Mouse (Mus musculus): ENCODE measurements at regions not wholly inside any gene's neighbourhood (a gene's known extent, or its start where the extent isn't known, plus 50 kb on each side); places are given as distances from the start of the nearest gene placed in this dataset.

- TF ChIP-seq GATA4 (IDR thresholded peaks at IDR 0.05; ENCODE audit: insufficient replicate concordance, low read length): no peak
Observed at GRCm38 (mm10) chr1:43247609-43248008, 50.8 kb upstream of the Fhl2 start.

GRCm38 (mm10) chr1:43250281-43250680 lies 53.5 kb upstream of the Fhl2 start:
- TF ChIP-seq GATA4 (IDR thresholded peaks at IDR 0.05; ENCODE audit: insufficient replicate concordance, low read length): no peak

- no peak for TF ChIP-seq GATA4 (IDR thresholded peaks at IDR 0.05; ENCODE audit: insufficient replicate concordance, low read length)
Observed at GRCm38 (mm10) chr1:43251356-43251755, 54.6 kb upstream of the Fhl2 start.

DNA sequence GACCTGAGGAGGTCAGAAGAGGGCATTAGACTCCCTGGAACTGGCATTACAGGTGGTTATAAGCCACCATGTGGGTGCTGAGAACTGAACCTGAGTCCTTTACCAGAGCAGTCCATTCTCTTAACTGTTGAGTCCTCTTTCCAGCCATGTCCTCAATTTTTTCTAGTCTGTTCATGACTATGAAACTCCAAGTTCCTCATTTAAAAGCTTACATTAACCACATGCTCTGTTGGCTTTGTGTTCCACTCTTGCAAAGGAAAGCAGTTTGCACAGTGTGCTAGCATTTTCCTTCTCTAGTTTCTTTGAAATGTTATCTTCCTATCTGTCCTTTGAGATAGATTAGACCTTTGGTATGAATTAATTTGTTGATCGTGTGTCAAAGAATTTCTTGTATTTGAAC lies 57.3 kb upstream of the Fhl2 start:
- no peak for TF ChIP-seq GATA4 (IDR thresholded peaks at IDR 0.05; ENCODE audit: insufficient replicate concordance, low read length)

DNA sequence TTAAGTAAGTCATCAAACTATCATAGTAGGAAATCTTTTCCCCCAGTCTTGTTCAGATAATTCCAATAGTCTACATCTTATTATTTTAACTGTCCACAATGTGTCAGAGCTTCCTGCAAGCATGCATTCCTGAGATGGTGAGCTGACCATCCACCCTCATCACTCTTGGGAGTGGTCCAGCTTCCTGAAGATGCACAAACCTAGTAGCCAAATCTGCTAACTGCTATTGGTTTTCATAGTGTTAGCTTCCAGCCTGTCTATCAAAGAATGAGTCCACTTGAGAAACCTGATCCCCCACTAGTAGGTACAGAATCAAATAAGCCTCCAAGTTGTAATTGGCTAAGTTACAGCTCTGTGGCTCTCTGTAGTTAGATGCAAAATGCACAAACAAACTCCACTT lies 59.3 kb upstream of the Fhl2 start:
- TF ChIP-seq GATA4 (IDR thresholded peaks at IDR 0.05; ENCODE audit: insufficient replicate concordance, low read length): no peak

- no peak for TF ChIP-seq GATA4 (IDR thresholded peaks at IDR 0.05; ENCODE audit: insufficient replicate concordance, low read length)
Observed at GRCm38 (mm10) chr1:43257909-43258308, 61.1 kb upstream of the Fhl2 start.

DNA sequence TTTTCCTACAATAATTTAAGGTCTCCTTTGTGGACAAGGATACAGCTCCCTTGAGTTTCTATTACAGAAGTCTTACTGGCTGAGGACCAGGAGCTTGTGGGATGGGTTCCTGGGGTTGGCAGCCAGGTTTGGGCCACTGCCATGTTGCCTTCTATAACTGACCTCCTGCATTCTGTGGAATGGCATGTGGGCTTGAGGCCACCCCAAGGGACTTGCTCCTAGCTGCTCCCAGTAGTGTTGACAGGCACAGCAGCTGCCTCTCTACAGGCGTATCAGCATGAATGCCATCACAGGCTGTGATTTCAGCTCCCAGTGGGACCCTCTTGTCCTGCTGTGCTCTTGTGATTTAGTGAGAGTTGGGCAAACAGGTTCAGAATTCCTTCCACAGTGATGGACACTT lies 63.1 kb upstream of the Fhl2 start:
- TF ChIP-seq GATA4 (IDR thresholded peaks at IDR 0.05; ENCODE audit: insufficient replicate concordance, low read length): no peak

GRCm38 (mm10) chr1:43260491-43260890 lies 63.7 kb upstream of the Fhl2 start:
- no peak for TF ChIP-seq GATA4 (IDR thresholded peaks at IDR 0.05; ENCODE audit: insufficient replicate concordance, low read length)

- TF ChIP-seq GATA4 (IDR thresholded peaks at IDR 0.05; ENCODE audit: insufficient replicate concordance, low read length): no peak
Observed at GRCm38 (mm10) chr1:43264407-43264889, 67.7 kb upstream of the Fhl2 start.

- TF ChIP-seq GATA4 (IDR thresholded peaks at IDR 0.05; ENCODE audit: insufficient replicate concordance, low read length): no peak
Observed at GRCm38 (mm10) chr1:43265699-43266455, 69.1 kb upstream of the Fhl2 start.

- no peak for TF ChIP-seq GATA4 (IDR thresholded peaks at IDR 0.05; ENCODE audit: insufficient replicate concordance, low read length)
Observed at GRCm38 (mm10) chr1:43269685-43270084, 72.9 kb upstream of the Fhl2 start.

DNA sequence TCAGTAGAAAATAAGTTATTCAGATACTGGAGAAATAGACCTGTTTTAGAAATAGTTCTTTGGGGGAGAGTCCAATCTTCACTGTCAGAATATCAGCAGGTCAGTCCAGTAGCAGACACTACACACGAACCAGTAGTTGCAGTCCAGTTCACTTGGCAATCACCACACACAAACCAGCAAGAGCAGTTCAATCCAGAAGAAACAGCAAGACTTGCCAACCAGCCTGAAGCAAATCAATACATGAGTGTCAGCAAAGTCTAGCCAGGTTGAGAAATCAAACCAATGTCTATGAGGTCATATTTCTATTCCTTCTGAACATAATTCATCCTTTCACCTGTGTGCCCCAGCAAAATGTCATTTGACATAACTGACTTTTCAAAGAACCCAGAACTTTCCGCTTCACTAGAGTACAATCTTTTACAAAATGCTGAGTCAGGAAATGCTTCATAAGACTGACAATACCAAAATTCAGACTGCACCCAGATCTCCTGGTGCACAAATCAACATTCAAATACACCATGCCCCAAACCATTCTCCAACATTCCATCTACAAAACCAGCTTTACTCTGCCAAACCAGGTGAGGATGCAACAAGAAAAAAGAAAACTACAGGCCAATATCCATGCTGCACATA lies 76.6 kb upstream of the Fhl2 start:
- TF ChIP-seq GATA4 (IDR thresholded peaks at IDR 0.05; ENCODE audit: insufficient replicate concordance, low read length): no peak

GRCm38 (mm10) chr1:43291736-43292135 lies 95.0 kb upstream of the Fhl2 start:
- no peak for TF ChIP-seq GATA4 (IDR thresholded peaks at IDR 0.05; ENCODE audit: insufficient replicate concordance, low read length)

DNA sequence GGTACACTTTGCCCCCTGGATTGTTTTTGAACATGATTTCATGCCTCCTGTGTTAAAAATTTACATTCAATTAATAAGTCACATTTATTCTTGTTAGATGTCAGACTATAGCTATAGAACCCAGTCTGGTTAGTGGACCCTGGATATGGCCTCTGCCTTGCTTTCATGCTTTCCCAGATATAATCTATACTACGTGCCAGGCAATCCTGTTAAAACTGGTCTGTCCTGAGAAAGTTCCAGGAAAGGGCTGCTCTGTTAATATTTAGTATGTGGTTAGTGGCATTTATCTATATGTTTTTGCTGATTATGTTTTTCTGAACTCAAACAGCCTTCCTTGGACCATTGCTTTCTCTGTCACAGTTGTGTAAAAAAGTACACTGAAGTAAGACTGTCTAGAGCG lies 95.8 kb upstream of the Fhl2 start:
- TF ChIP-seq GATA4 (IDR thresholded peaks at IDR 0.05; ENCODE audit: insufficient replicate concordance, low read length): no peak

DNA sequence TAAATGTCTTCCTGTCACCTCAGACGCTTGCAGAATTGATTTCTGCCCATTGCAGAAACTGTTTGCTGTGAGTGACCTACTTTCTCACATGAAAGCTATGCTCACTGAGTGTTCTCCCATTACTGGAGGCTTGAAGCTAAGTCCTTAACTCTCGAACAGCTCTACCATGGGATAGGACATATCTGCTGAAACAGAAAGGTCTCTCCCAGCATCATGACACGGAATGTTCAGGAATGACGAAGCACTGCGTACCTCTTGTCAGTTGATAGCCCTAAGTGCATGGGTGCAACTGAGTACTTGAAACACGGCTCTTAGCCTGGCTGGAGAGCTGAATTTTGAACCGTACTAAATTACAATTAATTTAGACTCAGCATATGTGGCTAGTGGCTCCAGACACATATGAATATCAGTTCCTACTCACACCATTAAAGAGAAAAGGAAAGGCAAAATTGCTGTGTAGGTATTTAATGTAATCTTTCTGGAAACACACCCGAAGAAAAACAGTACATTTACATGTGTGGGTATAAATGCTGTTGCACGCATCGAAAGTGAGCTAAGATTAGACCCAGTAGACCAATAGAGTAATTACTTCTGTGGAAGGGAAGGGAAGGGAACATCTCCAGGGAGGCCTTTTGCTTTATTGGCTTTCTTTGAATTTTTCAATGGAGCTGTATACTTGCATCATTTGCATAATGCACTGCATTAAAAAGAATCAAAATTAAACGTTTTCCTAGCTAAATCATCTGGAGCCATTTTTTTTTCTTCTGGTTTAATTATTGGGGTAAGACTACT lies 97.6 kb upstream of the Fhl2 start:
- no peak for TF ChIP-seq GATA4 (IDR thresholded peaks at IDR 0.05; ENCODE audit: insufficient replicate concordance, low read length)

DNA sequence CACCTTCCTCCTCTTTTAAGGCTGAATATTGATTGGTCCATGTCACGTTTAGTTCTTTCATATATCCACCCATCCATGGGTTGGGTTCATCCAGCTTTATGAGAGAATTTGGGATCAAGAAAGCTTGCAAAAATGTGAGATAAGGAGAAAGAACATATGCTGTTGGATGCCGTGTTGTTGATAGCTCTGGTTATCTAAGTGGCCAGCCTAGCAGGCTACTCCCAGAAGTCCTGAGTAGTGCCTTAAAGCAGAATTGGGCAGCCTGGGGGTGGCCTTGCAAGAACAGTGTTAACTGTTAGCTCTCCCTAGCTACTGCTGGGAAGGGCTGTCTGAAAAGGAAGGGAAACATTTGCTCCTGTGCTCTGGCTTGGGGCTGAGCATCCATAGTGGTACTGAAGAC lies 100.8 kb upstream of the Fhl2 start:
- TF ChIP-seq GATA4 (IDR thresholded peaks at IDR 0.05; ENCODE audit: insufficient replicate concordance, low read length): no peak

All from liver, adult (tissue).